In genomic region chrX:38402004-38402403, GRCm38 (mm10) we compare ENCODE assay signal across 14 mouse cellular contexts. TPM values are rescaled to one million over a fixed set of nuclear protein-coding genes. Genes with fewer than 3 reads are reported as not detected.
A peak's percentile ranks its signal among the peaks of the same experiment; 100 is the strongest.
DNase-seq lines count a peak whose midpoint lies in the region; ATAC-seq and TF ChIP-seq lines count a peak whose summit lies in the region.
"Had no signal": no experiment of that assay in that cellular context is flagged by ENCODE, and none has a peak within 500 bp of the region (broad histone marks: within the 10 kb centered on the region; RNA-seq: fewer than 3 reads in every experiment).

No protein-coding gene starts in this region.

- ATAC-seq in CD4-positive, CD25-positive, alpha-beta regulatory T cell, adult 4 months, result no peak

- no peak overlapping the region for H3K4me3 ChIP-seq in gastrocnemius, adult 2 months
- H3K4me3 ChIP-seq: embryonic facial prominence, embryonic 15.5 days; limb, embryonic 12.5 days; megakaryocyte, embryonic 14.5 days; neural tube, embryonic 13.5 days had no signal

- intact Hi-C loops in gastrocnemius, adult 2 months (cut with DNase I), result no loop called here

- peak; percentile 7 for DNase-seq in gastrocnemius, postnatal 10 days
- no peak for DNase-seq in gastrocnemius, adult 2 months
- DNase-seq in urinary bladder, postnatal 14 days (ENCODE audit: low spot score), result peak; percentile 11
- DNase-seq in urinary bladder, postnatal 10 days (ENCODE audit: low spot score), result no peak
- peak; percentile 51 to 53 for DNase-seq in kidney, postnatal 25 days
- DNase-seq in skeletal muscle tissue, adult 2 months (ENCODE audit: low read depth, low spot score), result peak; percentile 13
- no peak for DNase-seq in urinary bladder, adult 18-20 months (ENCODE audit: low spot score in 2 of 2)
- DNase-seq: cerebellum, adult 8-10 months; layer of hippocampus, adult 9-11 months had no signal

- no peak for TF ChIP-seq CTCF in gastrocnemius, adult 2 months (IDR thresholded peaks at IDR 0.05)

- no peak overlapping the region for H3K27ac ChIP-seq in gastrocnemius, adult 2 months
- H3K27ac ChIP-seq: embryonic facial prominence, embryonic 15.5 days; limb, embryonic 12.5 days; neural tube, embryonic 13.5 days had no signal

RNA-seq across cellular contexts. Expression of gene Lamp2, which starts 54.2 kb away (rescaled TPM):
- total RNA-seq in gastrocnemius, postnatal 10 days (2021), result 10 to 100 TPM; 92.1 to 97.4 TPM
- 10 to 100 TPM; 63.3 to 74.6 TPM for total RNA-seq in gastrocnemius, adult 2 months (2021)
- 10 to 100 TPM; 59.0 to 68.8 TPM for polyA plus RNA-seq in CD4-positive, CD25-positive, alpha-beta regulatory T cell, adult 4 months (2017; shearing (Covaris generic))

Comparison
In these comparisons a context has a peak if more than half of its experiments do, and no peak if none do; other contexts are left out.
1. DNase-seq: peak in gastrocnemius, postnatal 10 days (single experiment), urinary bladder, postnatal 14 days (single experiment), kidney, postnatal 25 days (2 of 2) and skeletal muscle tissue, adult 2 months (single experiment); none in gastrocnemius, adult 2 months (single experiment), urinary bladder, postnatal 10 days (single experiment) and urinary bladder, adult 18-20 months (0 of 2).